Mouse (Mus musculus) hindbrain, postnatal 0 days (tissue): ENCODE data around the gene Slc46a2. TPM values are rescaled to one million over a fixed set of nuclear protein-coding genes. Genes with fewer than 3 reads are reported as not detected.

Experiments used
- ATAC-seq: fragments of 200-750 bp; cut with Nextera tagmentation; 2 replicates; pipeline ENCODE4 v1.8.0; 2017; ENCODE audit warnings: mild to moderate bottlenecking, moderate TSS enrichment, moderate library complexity
- DNase-seq: peaks from one replicate; pipeline ENCODE4 v3.0.0-alpha.2; 2015; ENCODE audit warnings: low spot score
- H3K27ac ChIP-seq: fragments of 300-500 bp; sonication (generic); 2 replicates; pipeline ENCODE4 v1.5.1; 2014; ENCODE audit warnings: mild to moderate bottlenecking
- H3K27me3 ChIP-seq: fragments of 300-500 bp; sonication (generic); 2 replicates; pipeline ENCODE4 v1.6.1; 2014; ENCODE audit warnings: low read length, mixed read lengths; ENCODE audit not compliant: insufficient read depth
- H3K36me3 ChIP-seq: fragments of 300-500 bp; sonication (generic); 2 replicates; pipeline ENCODE4 v1.6.1; 2014; ENCODE audit warnings: low read length, mixed read lengths; ENCODE audit not compliant: insufficient read depth
- H3K4me1 ChIP-seq: fragments of 300-500 bp; sonication (generic); 2 replicates; pipeline ENCODE4 v1.6.1; 2014; ENCODE audit warnings: antibody characterized with exemption, low read length, mixed read lengths; ENCODE audit not compliant: insufficient read depth
- H3K4me2 ChIP-seq: fragments of 300-500 bp; sonication (generic); 2 replicates; pipeline ENCODE4 v1.6.1; 2014; ENCODE audit warnings: low read depth, mild to moderate bottlenecking, low read length, moderate library complexity, mixed read lengths
- H3K4me3 ChIP-seq: fragments of 300-500 bp; sonication (generic); 2 replicates; pipeline ENCODE4 v1.5.1; 2014; ENCODE audit warnings: low read length
- H3K9ac ChIP-seq: fragments of 300-500 bp; sonication (generic); replicated peaks from 2 replicates; pipeline ENCODE4 v1.6.1; 2014; ENCODE audit warnings: mild to moderate bottlenecking, low read length, moderate library complexity, mixed read lengths
- H3K9me3 ChIP-seq: fragments of 300-500 bp; sonication (generic); 2 replicates; pipeline ENCODE4 v1.6.1; 2016; ENCODE audit warnings: low read length, mixed read lengths
- CTCF ChIP-seq: IDR thresholded peaks from 2 replicates; pipeline ENCODE4 v1.5.1; 2016; ENCODE audit warnings: antibody characterized with exemption, control low read depth, low read depth
- WGBS: fragments of 180-500 bp; shearing (Covaris S2); extraction: QIAGEN DNeasy Blood & Tissue Kit; methylation state at CpG from one replicate; pipeline ENCODE4 v1.1.7; 2014; 5-methylcytosine and 5-hydroxymethylcytosine counted together
- polyA plus RNA-seq: library from polyadenylated mRNA; unstranded; fragments of >200 nt; fragmentation: Nextera tagmentation; extraction: Ambion mirVana; gene quantifications from 2 replicates; pipeline ENCODE4 v1.2.1, GENCODE M21; 2015
- total RNA-seq: library from RNA; depleted of rRNA; stranded (reverse); fragments of >200 nt; gene quantifications from 2 replicates; pipeline ENCODE4 v1.2.3, GENCODE M21; 2014

The Slc46a2 gene
- total and polyA plus RNA-seq, 2 experiments from 2014 or later = 0.05 TPM; not detected in 1

DNA sequence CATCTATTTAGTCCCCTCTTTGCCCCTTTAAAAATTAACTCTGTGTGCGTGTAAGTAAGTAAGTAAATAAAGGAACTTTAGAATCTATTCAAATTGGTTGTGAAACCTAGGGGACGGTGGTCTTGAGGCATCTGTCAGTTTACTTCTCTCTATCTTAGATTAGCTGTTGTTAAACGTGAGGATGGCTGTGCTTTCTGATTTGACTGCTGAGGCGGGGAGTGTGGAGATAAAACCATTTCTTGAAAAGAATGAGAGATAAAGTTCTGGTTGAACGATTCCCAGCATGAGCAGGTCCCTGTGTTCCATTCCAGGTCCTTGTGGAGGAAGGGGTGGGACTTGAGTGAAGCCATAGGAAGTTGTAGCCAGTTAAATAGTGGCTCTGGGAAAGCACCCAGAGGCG lies 41.6 kb downstream of the Slc46a2 start:
- ATAC-seq = no peak
- Histone ChIP-seq H3K36me3 (no peaks in the 10 kb centered on the region), H3K9me3 (no peaks in the 10 kb centered on the region), H3K27ac (no peak overlapping the region), H3K9ac (no peak overlapping the region), H3K4me3 (no peak overlapping the region), H3K27me3 (no peaks in the 10 kb centered on the region), H3K4me2 (no peak overlapping the region), H3K4me1 (no peaks in the 10 kb centered on the region)
- no peak for TF ChIP-seq CTCF
- 37% methylated on average over 6 of the region's 6 CpGs for WGBS
- DNase-seq = no peak

DNA sequence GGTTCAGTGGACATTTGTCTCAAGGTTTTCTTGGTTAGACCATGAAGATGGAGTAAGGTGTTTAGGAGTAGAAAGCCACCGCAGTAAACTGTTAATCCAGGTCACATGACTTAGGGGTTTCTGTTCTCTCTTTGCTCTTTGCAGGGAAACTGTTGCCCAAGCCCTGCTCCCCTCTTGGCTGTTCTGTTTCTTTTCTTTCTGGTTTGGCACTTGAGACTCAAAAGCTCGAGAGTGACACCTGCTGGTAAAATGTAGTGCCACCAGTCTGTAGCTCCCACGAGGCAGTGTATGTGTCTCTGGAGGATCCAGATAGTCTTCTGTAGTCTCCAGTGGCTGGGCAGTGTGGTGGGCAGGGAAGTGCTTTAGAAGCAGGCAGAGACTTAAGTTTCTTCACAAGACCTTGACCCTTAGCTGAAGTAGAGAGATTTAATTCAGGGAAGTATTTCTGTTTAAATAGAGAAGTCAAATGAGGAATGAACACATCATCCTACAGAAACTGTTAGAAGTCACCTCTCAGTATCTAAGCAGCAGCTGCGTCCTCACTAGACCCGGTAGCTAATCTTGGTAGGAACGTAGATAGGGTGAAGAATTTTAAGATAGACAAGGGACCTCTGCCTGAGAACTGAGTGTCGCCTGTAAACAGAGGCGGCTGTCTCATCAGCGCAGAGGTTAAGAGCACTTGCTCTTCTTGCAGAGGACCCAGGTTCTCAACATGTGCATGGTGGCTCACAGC lies 43.8 kb downstream of the Slc46a2 start:
- DNase-seq (peak; percentile 92), ATAC-seq (peak; percentile 80)
- no peaks in the 10 kb centered on the region for H3K27me3 ChIP-seq
- H3K9me3 ChIP-seq = no peaks in the 10 kb centered on the region
- H3K4me2 ChIP-seq = no peak overlapping the region
- no peak overlapping the region for H3K4me3 ChIP-seq
- H3K9ac ChIP-seq = no peak overlapping the region
- no peaks in the 10 kb centered on the region for H3K36me3 ChIP-seq
- H3K4me1 ChIP-seq = no peaks in the 10 kb centered on the region
- no peak overlapping the region for H3K27ac ChIP-seq
- WGBS = 61% methylated on average over 9 of the region's 9 CpGs
- peak; percentile 92 for TF ChIP-seq CTCF

- ATAC-seq = no peak
- Histone ChIP-seq H3K36me3 (no peaks in the 10 kb centered on the region), H3K4me1 (no peaks in the 10 kb centered on the region), H3K9me3 (no peaks in the 10 kb centered on the region), H3K27me3 (no peaks in the 10 kb centered on the region), H3K4me2 (no peak overlapping the region), H3K4me3 (no peak overlapping the region), H3K27ac (no peak overlapping the region), H3K9ac (no peak overlapping the region)
- 74% methylated on average over 6 of the region's 6 CpGs for WGBS
- DNase-seq = no peak
- no peak for TF ChIP-seq CTCF
Observed at GRCm38 (mm10) chr4:59870433-59870832, 44.4 kb downstream of the Slc46a2 start.

DNA sequence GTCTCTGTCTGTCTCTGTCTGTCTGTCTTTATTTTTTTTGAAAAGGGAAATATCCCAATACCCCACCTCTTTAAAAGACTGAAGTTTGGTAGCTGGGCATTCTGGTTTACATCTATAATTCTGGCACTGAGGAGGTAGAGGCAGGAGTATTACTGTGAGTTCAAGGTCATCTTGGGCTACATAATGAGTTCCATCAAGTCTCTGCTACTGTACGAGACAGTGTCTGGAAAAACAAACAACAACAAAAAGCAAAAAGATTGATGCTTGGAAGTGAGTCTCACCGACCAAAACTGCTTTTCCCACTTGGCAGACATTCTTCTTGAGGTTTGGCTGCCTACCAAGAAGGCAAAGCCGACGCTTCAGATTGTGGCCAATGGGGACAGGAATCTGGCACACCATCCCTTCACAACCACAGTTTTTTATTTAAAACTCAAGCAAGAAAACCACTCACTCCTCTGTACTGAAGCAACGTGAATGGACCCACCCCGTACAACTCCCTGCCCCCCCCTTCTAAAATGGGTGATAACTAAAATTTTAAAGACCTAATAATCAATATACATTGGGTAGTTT lies 45.3 kb downstream of the Slc46a2 start:
- H3K4me2 ChIP-seq = no peak overlapping the region
- H3K27ac ChIP-seq = no peak overlapping the region
- H3K27me3 ChIP-seq = no peaks in the 10 kb centered on the region
- no peaks in the 10 kb centered on the region for H3K36me3 ChIP-seq
- no peak overlapping the region for H3K4me3 ChIP-seq
- WGBS = 37% methylated on average over 6 of the region's 6 CpGs
- no peak overlapping the region for H3K9ac ChIP-seq
- ATAC-seq (peak; percentile 43; the same call in 1 of the 2 replicates), DNase-seq (peak; percentile 72)
- no peaks in the 10 kb centered on the region for H3K4me1 ChIP-seq
- TF ChIP-seq CTCF = no peak
- H3K9me3 ChIP-seq = no peaks in the 10 kb centered on the region

- Histone ChIP-seq H3K4me1 (no peaks in the 10 kb centered on the region), H3K27ac (no peak overlapping the region), H3K9me3 (no peaks in the 10 kb centered on the region), H3K4me3 (no peak overlapping the region), H3K9ac (no peak overlapping the region), H3K36me3 (no peaks in the 10 kb centered on the region), H3K27me3 (no peaks in the 10 kb centered on the region), H3K4me2 (no peak overlapping the region)
- TF ChIP-seq CTCF = no peak
- 76% methylated on average over 11 of the region's 11 CpGs for WGBS
- no peak for ATAC-seq
- DNase-seq = no peak
Observed at GRCm38 (mm10) chr4:59868086-59868485, 46.8 kb downstream of the Slc46a2 start.

DNA sequence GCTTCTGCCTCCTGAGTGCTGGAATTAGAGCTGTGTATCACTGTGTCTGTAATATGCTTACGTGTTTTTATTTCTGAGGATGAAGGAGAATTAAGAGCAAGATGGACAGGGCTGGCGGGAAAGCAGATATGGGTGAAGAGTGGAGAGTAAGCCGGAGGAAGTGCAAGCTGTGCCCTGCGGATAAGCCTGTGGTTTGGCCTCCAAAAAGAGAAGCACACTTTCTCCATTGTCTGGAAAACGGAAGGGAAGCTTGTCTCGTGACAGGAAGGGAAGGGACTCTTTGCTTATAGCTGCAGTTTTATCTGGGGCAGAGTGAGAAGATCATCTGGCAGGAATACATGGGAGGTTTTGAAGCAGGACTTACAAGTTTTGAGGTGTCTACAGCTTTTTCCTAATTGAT lies 51.0 kb downstream of the Slc46a2 start:
- H3K4me1 ChIP-seq = no peaks in the 10 kb centered on the region; the same call in 1 of the 2 replicates
- TF ChIP-seq CTCF = no peak
- WGBS = 79% methylated on average over 6 of the region's 6 CpGs

GRCm38 (mm10) chr4:59862335-59862734 lies 52.5 kb downstream of the Slc46a2 start:
- Histone ChIP-seq H3K4me3 (no peak overlapping the region), H3K27me3 (no peaks in the 10 kb centered on the region), H3K9me3 (no peaks in the 10 kb centered on the region), H3K9ac (no peak overlapping the region), H3K4me2 (no peak overlapping the region), H3K4me1 (no peaks in the 10 kb centered on the region; the same call in 1 of the 2 replicates), H3K27ac (no peak overlapping the region), H3K36me3 (peaks cover 6% of the 10 kb centered on the region; the same call in 1 of the 2 replicates)
- TF ChIP-seq CTCF = no peak
- no peak for DNase-seq
- WGBS = 65% methylated on average over 1 of the region's 1 CpGs
- ATAC-seq = no peak

More for the DNA sequence above, 51.0 kb downstream of the Slc46a2 start:
- no peak overlapping the region for H3K27ac ChIP-seq
- ATAC-seq (no peak), DNase-seq (no peak)
- no peak overlapping the region for H3K4me2 ChIP-seq
- H3K9ac ChIP-seq = no peak overlapping the region
- no peak overlapping the region for H3K4me3 ChIP-seq
- H3K36me3 ChIP-seq = no peaks in the 10 kb centered on the region
- no peaks in the 10 kb centered on the region for H3K9me3 ChIP-seq
- H3K27me3 ChIP-seq = no peaks in the 10 kb centered on the region
